Mouse (Mus musculus): ENCODE measurements around the gene Ednra. TPM values are rescaled to one million over a fixed set of nuclear protein-coding genes. Genes with fewer than 3 reads are reported as not detected.

Gene Ednra
- polyA plus RNA-seq, 1 experiment from 2014 or later = 6.4 TPM

DNA sequence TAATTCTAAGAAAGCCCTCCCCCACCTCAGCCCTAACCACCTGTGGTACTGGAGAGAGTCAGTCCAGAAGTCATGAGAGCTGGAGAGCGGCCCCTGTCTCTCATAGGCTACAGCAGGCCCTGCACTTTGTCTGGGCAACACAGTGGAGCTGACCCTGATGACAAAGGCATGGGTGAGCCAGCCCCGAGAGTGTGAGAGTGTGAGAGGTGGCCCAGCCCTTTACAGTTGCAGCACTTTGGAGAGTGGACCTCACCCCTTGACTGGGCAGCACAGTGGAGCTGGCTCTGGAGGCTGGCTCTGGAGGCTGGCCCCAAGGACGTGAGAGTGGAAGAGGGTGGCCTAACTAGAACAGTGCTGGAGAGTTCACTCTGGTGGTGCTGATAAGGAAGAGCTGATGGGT lies 20.2 kb upstream of the Ednra start:
- 87% methylated on average over 3 of the region's 3 CpGs for WGBS
- Histone ChIP-seq H3K27ac (no peak overlapping the region), H3K4me1 (no peaks in the 10 kb centered on the region), H3K4me2 (no peak overlapping the region), H3K9me3 (no peaks in the 10 kb centered on the region), H3K9ac (no peak overlapping the region), H3K4me3 (no peak overlapping the region), H3K27me3 (replicated peaks) (no peaks in the 10 kb centered on the region), H3K36me3 (replicated peaks) (no peaks in the 10 kb centered on the region)
- no peak for ATAC-seq (replicated peaks)

DNA sequence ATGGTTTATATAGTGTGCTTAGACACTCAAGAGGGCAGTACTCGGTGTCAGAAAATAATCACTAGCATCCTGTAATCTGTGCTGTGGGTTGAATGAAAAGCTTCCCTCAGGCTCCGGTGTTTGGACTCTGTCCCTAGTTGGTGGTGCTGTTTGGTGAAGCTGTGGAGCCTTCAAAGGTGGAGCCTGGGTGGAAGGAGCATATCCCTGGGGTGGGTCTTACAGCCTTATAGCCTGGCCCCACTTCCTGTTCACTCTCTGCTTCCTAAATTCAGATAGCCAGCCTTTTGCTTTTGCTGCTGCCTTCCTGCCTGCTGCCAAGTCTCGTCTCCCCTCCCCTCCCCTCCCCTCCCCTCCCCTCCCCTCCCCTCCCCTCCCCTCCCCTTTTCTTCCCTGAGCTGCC lies 18.1 kb upstream of the Ednra start:
- Histone ChIP-seq H3K9ac (no peak overlapping the region), H3K36me3 (replicated peaks) (no peaks in the 10 kb centered on the region), H3K9me3 (no peaks in the 10 kb centered on the region), H3K4me3 (no peak overlapping the region), H3K27ac (no peak overlapping the region), H3K4me1 (no peaks in the 10 kb centered on the region), H3K27me3 (replicated peaks) (no peaks in the 10 kb centered on the region), H3K4me2 (no peak overlapping the region)
- ATAC-seq (replicated peaks) = no peak
- 57% methylated on average over 3 of the region's 3 CpGs for WGBS

DNA sequence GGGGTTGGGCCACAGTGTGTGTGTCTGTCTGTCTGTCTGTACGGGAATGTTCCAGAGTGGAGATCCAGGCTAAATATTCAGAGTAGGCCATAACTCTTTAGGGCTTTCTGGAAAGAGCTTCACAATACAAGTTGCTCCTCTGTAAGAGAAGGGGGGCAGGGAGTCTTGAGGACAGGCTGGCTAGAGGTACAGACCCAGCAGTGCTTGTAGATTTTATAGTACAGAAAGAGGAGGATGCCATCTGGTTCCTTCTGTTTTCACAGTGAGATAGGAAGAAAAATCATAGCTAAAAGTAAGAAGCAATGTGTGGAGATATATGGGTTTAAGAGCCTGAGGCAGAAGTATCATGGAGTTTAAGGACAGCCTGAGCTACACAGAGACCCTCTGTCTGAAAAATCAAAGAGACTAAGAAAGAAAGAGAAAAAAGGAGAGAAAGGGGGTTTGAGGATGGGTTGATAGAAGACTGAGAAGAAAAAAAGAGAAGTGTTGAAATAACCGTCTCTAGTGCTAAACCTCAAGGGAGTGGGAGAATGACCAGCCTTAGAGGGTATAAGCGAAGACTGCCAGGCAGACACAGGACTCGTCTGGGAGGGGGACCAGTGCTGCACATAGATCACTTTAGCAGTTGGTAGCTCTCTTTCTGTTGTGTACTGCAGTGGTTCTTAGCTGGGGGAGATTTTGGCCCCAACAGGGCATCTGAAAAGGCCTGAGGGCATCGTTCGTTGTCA lies 16.9 kb upstream of the Ednra start:
- WGBS = 91% methylated on average over 6 of the region's 6 CpGs
- no peak for ATAC-seq (replicated peaks)
- H3K9me3 ChIP-seq = no peaks in the 10 kb centered on the region
- no peaks in the 10 kb centered on the region for H3K36me3 ChIP-seq (replicated peaks)
- no peaks in the 10 kb centered on the region for H3K27me3 ChIP-seq (replicated peaks)
- H3K4me2 ChIP-seq = no peak overlapping the region
- no peaks in the 10 kb centered on the region for H3K4me1 ChIP-seq
- no peak overlapping the region for H3K4me3 ChIP-seq
- H3K27ac ChIP-seq = no peak overlapping the region
- H3K9ac ChIP-seq = no peak overlapping the region

DNA sequence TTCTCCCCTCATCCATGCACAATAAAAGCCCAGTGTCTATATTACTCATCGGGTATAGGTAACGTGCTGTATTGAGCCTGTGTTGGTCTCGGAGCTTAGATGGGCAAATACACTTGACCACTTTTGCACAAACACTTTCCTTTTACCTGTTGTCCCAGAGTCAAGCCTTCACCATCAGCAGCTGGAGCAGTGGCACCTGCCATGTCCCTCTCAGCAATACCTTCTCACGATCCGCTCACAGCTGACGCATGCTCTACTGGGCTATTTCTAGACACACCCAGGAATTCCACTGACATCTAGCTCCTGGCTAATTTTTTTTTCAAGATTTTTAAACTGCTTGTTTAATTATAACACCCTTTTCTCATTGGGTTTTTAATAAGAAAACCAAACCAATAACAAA lies 14.2 kb upstream of the Ednra start:
- H3K36me3 ChIP-seq (replicated peaks) = no peaks in the 10 kb centered on the region
- H3K9ac ChIP-seq = no peak overlapping the region
- no peaks in the 10 kb centered on the region for H3K4me1 ChIP-seq
- 93% methylated on average over 6 of the region's 6 CpGs for WGBS
- H3K27ac ChIP-seq = no peak overlapping the region
- H3K4me3 ChIP-seq = no peak overlapping the region
- H3K4me2 ChIP-seq = no peak overlapping the region
- no peaks in the 10 kb centered on the region for H3K27me3 ChIP-seq (replicated peaks)
- no peaks in the 10 kb centered on the region for H3K9me3 ChIP-seq
- no peak for ATAC-seq (replicated peaks)

DNA sequence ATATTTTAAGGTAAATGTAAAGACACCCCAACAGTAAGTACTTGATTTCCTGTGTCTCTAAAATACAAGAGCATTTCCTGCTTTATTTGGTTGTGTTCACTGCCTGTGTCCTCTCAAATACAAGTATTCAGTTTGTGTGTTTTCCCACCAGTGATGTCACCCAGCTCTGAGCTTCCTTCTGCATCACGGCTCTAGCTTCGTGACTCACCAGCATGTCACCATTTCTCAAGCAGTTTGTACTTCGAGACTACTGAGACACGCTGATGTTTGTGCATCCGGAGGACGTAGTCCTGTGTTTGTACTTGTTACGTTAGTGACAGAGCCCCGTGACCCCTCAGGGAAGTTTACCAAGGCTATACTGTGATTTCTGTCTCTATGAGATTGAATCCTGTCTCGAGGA lies 13.1 kb upstream of the Ednra start:
- no peak for ATAC-seq (replicated peaks)
- no peak overlapping the region for H3K4me3 ChIP-seq
- no peaks in the 10 kb centered on the region for H3K27me3 ChIP-seq (replicated peaks)
- peaks cover 4% of the 10 kb centered on the region; the same call in 1 of the 2 replicates for H3K9me3 ChIP-seq
- H3K36me3 ChIP-seq (replicated peaks) = no peaks in the 10 kb centered on the region
- H3K9ac ChIP-seq = no peak overlapping the region
- no peak overlapping the region for H3K27ac ChIP-seq
- WGBS = 88% methylated on average over 9 of the region's 9 CpGs
- no peak overlapping the region for H3K4me2 ChIP-seq
- no peaks in the 10 kb centered on the region for H3K4me1 ChIP-seq

DNA sequence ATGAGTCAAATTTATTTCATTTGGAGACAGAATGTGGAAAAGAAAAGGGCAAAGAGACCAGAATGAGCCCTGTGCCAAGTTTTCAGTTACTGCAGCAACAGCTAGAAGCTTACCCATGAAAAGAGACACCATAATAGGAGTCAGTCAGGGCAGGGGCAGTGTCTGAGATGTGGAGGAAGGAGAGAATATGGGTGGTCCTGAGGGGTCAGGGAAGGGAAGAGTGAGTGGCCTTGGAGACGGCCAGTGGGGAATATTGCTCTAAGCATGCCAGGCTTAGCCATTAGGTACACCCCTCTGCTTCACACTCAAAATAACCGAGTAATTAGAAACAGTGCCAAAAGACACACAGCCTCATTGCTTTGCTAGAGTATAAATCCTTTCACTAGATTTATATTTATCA lies 9.5 kb upstream of the Ednra start:
- 75% methylated on average over 2 of the region's 2 CpGs for WGBS

DNA sequence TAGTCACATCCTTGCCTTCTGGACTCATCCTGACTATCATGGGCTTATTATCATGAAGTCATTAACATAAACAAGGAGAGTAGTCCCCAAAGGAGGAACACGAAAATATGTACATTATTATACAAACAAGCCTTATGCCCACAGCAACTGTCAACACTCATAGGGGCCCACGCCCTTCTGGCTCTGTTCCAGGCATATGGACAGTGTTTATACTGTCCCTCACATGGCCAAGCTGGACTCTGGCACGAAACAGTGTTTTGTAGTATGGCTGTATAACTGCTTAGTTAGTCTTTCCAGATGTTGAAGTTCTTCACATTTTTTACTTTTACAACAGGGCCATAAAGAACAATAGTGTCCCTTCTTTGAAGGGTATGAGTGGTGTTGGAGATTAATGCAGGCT lies 8.7 kb upstream of the Ednra start:
- Histone ChIP-seq H3K36me3 (replicated peaks) (no peaks in the 10 kb centered on the region), H3K4me3 (no peak overlapping the region), H3K4me2 (no peak overlapping the region), H3K4me1 (no peaks in the 10 kb centered on the region), H3K9ac (no peak overlapping the region), H3K27me3 (replicated peaks) (no peaks in the 10 kb centered on the region), H3K9me3 (peaks cover 4% of the 10 kb centered on the region; the same call in 1 of the 2 replicates), H3K27ac (no peak overlapping the region)
- no peak for ATAC-seq (replicated peaks)
- 78% methylated on average over 3 of the region's 3 CpGs for WGBS

More for the DNA sequence above, 9.5 kb upstream of the Ednra start:
- Histone ChIP-seq H3K4me1 (no peaks in the 10 kb centered on the region), H3K36me3 (replicated peaks) (no peaks in the 10 kb centered on the region), H3K27ac (no peak overlapping the region), H3K27me3 (replicated peaks) (no peaks in the 10 kb centered on the region), H3K9ac (no peak overlapping the region), H3K4me3 (no peak overlapping the region), H3K4me2 (no peak overlapping the region), H3K9me3 (peaks cover 4% of the 10 kb centered on the region; the same call in 1 of the 2 replicates)
- ATAC-seq (replicated peaks) = no peak

DNA sequence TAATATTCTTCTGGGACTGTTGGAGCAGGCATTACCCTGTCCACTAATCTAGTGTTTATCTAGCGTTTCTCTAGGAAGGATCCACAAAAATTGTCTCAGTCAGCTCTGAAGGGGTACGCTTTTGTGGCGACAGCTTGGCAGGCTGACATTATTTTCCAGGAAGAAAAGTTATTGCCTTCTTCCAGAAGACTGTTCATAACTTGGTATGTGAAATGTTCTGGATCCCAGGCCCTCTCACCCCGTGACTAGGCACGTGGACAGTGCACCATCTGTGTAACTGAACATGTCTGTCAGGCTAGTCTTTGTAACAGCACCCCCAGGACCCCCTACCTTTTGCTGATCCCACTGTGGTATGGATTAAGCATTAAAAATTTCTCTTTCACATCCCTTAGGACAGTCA lies 1.1 kb upstream of the Ednra start:
- no peaks in the 10 kb centered on the region for H3K27me3 ChIP-seq (replicated peaks)
- no peak overlapping the region for H3K4me3 ChIP-seq
- no peak overlapping the region for H3K9ac ChIP-seq
- no peak for ATAC-seq (replicated peaks)
- no peaks in the 10 kb centered on the region for H3K9me3 ChIP-seq
- WGBS = 79% methylated on average over 5 of the region's 5 CpGs
- H3K27ac ChIP-seq = no peak overlapping the region
- H3K4me2 ChIP-seq = no peak overlapping the region
- peaks cover 9% of the 10 kb centered on the region; the same call in 1 of the 2 replicates for H3K4me1 ChIP-seq
- H3K36me3 ChIP-seq (replicated peaks) = no peaks in the 10 kb centered on the region

DNA sequence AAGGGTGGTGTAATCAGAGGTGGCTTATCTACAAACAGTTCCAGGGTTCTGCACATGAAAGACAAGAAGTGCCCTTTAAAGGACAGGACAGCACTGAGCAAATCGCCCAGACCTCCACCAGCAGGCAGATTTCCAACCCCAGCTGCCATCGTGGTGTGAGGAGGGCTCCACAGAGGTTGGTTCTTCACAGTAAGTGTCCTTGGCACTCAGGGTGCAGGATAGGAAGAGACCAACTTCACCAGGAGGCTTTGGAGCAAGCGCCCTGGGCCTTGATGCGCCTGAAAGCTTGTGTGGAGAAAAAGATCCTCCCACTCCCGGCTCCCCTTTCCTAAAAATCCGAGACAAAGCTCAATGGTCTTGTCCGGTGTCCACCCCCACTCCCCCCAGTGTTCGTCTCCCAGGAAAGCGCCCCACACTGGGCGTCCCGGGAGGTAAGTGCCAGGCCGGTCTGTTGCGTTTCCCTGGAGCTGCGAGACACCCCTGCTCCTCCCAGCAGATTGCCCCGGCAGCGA lies 674 bp downstream of the Ednra start:
- Histone ChIP-seq H3K9ac (peak overlapping the region; percentile 36; the same call in 1 of the 2 replicates), H3K27me3 (replicated peaks) (no peaks in the 10 kb centered on the region), H3K9me3 (no peaks in the 10 kb centered on the region), H3K36me3 (replicated peaks) (no peaks in the 10 kb centered on the region), H3K4me2 (peak overlapping the region; percentile 84), H3K4me3 (peak overlapping the region; percentile 44), H3K4me1 (peaks cover 9% of the 10 kb centered on the region; the same call in 1 of the 2 replicates), H3K27ac (0 out of 2 replicates have a peak overlapping the region, but pooled peaks have one; percentile 22)
- under 1% methylated on average over 16 of the region's 16 CpGs for WGBS
- ATAC-seq (replicated peaks) = peak; percentile 31; the same call in 1 of the 2 replicates

DNA sequence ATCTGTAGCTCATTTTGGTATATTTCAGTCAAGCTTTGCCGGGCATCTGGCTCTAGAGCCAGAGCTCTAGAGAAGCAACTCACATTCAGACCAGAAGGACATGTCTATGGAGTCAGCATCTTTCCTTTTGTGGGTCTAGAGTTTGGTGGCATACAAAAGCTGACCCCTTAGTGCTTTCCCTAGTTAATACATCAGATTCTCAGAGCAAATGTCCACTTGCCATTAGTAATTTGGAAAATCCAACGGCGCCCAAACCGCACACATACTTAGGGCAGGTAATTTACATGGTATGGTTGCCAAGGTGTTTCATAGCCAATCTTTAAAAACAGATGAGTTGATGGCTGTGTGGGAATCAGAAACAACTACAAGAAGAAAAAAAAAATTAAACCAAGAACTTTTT lies 1.2 kb downstream of the Ednra start:
- 89% methylated on average over 4 of the region's 4 CpGs for WGBS
- no peak overlapping the region for H3K27ac ChIP-seq
- no peaks in the 10 kb centered on the region for H3K27me3 ChIP-seq (replicated peaks)
- H3K36me3 ChIP-seq (replicated peaks) = no peaks in the 10 kb centered on the region
- peak overlapping the region; percentile 44; the same call in 1 of the 2 replicates for H3K4me3 ChIP-seq
- H3K4me2 ChIP-seq = peak overlapping the region; percentile 84; the same call in 1 of the 2 replicates
- H3K9ac ChIP-seq = no peak overlapping the region
- no peaks in the 10 kb centered on the region for H3K9me3 ChIP-seq
- H3K4me1 ChIP-seq = peaks cover 9% of the 10 kb centered on the region; the same call in 1 of the 2 replicates
- no peak for ATAC-seq (replicated peaks)

DNA sequence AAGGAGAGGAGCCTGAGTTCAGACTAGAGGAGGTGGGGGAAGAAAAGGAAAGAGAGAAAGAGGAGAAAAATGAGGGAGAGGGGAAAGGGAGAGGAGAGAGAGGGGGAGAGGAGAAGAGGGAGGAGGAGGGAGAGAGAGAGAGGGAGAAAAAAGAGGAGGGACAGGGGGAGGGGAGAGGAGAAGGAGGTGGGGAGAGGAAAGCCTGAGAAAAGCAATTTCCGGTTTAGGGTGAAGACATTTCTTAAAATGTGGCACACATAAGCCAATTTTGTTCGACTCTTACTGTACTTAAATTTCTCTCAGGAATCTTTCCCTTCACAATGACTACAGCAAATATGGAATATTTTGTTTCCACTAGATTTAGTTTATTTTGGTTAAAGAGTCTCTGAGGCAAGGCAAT lies 5.3 kb downstream of the Ednra start:
- Histone ChIP-seq H3K4me2 (no peak overlapping the region), H3K27me3 (replicated peaks) (no peaks in the 10 kb centered on the region), H3K9ac (no peak overlapping the region), H3K4me3 (no peak overlapping the region), H3K36me3 (replicated peaks) (no peaks in the 10 kb centered on the region), H3K4me1 (0 out of 2 replicates have a peak, but pooled peaks cover 5% of the 10 kb centered on the region), H3K9me3 (no peaks in the 10 kb centered on the region), H3K27ac (no peak overlapping the region)
- no peak for ATAC-seq (replicated peaks)
- WGBS = 94% methylated on average over 2 of the region's 2 CpGs

DNA sequence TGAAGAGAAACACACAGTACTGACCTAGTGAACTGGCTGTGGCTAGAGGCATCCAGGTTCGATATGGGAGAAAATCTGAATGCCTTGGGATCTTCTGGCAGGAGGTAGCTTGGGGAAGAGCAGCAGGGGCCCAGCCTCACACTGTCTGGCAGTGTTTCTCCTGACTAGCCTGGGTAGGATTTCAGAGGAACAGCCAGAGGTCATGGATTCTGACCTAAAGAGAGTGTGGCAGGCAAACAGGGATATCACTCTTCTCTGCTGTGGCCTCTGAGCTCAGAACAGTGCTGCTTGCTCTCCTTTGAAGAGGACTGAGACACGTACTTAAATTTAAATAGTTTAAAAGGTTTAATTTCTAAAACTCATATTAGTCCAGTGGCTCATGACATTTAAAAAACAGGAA lies 7.2 kb downstream of the Ednra start:
- no peak overlapping the region for H3K4me2 ChIP-seq
- no peak for ATAC-seq (replicated peaks)
- H3K27ac ChIP-seq = no peak overlapping the region
- no peaks in the 10 kb centered on the region for H3K36me3 ChIP-seq (replicated peaks)
- no peaks in the 10 kb centered on the region for H3K27me3 ChIP-seq (replicated peaks)
- no peaks in the 10 kb centered on the region for H3K9me3 ChIP-seq
- H3K4me1 ChIP-seq = no peaks in the 10 kb centered on the region
- H3K4me3 ChIP-seq = no peak overlapping the region
- 57% methylated on average over 2 of the region's 2 CpGs for WGBS
- H3K9ac ChIP-seq = no peak overlapping the region

DNA sequence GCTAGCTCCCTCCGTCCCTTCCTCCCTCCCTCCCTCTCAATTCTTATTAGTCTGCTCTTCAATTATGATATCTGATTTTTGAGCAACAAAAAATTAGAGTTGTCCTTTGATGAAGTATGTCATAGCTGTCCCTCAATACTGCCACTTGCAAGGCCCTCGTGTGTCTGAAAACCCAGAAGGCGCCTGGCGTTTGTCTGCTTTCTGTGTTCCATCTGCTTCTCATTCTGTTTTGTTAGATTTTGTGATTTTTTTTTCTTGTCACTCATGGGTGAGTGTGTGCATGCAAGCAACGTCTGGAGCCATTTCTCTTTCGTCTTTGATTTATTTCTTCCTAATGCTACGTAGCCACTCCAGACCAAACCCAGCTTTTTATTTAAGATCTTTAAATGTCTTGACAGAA lies 9.8 kb downstream of the Ednra start:
- ATAC-seq (replicated peaks) = no peak
- Histone ChIP-seq H3K27me3 (replicated peaks) (no peaks in the 10 kb centered on the region), H3K36me3 (replicated peaks) (no peaks in the 10 kb centered on the region), H3K9me3 (no peaks in the 10 kb centered on the region), H3K4me3 (no peak overlapping the region), H3K4me2 (no peak overlapping the region), H3K27ac (no peak overlapping the region), H3K9ac (no peak overlapping the region), H3K4me1 (no peaks in the 10 kb centered on the region)
- WGBS = 81% methylated on average over 7 of the region's 7 CpGs

Measured in midbrain, embryonic 15.5 days (tissue).